Comparison of ENCODE assay signal across 10 mouse cellular contexts in the genomic region with DNA sequence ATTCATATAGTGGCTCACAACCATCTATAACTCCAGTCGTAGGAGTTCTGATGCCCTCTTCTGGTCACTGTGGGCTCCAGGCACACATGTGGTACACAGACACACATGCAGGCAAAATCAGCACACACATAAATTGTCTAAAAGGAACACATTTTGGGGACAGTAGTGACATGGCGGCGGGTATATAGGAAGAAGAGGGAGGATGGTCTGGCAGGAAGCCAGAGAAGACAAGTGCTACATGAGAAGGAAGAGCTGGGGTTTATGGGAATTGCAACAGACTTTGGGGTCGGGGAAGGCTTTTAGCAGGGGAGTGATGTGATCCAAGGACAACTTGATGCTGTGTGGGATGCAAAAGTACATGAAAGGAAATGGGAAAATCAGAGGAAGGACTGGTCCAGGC. TPM values are rescaled to one million over a fixed set of nuclear protein-coding genes. Genes with fewer than 3 reads are reported as not detected.
A peak's percentile ranks its signal among the peaks of the same experiment; 100 is the strongest.
DNase-seq lines count a peak whose midpoint lies in the region; ATAC-seq and TF ChIP-seq lines count a peak whose summit lies in the region.
"Had no signal": no experiment of that assay in that cellular context is flagged by ENCODE, and none has a peak within 500 bp of the region (broad histone marks: within the 10 kb centered on the region; RNA-seq: fewer than 3 reads in every experiment).

No protein-coding gene starts in this region.

- no peak for DNase-seq in heart, postnatal 4 days
- DNase-seq in intestine, embryonic 14.5 days (ENCODE audit: low spot score) = no peak
- no peak for DNase-seq in spleen, postnatal 36 days (ENCODE audit: low spot score in 2 of 2)
- no peak for DNase-seq in left cerebral cortex, adult 18-20 months (ENCODE audit: low spot score in 2 of 2)
- DNase-seq: kidney, adult 2 months; retina, postnatal 1 day had no signal

- no peak for ATAC-seq in heart, embryonic 15.5 days (replicated peaks; ENCODE audit: insufficient number of reproducible peaks, insufficient read depth, low FRiP score, low read depth)
- ATAC-seq in intestine, embryonic 14.5 days (replicated peaks; ENCODE audit: low FRiP score, low TSS enrichment, low read depth) = no peak
- no peak for ATAC-seq in midbrain, embryonic 16.5 days
- no peak for ATAC-seq in erythroid progenitor cell, adult 5-6 weeks (replicated peaks; ENCODE audit: low FRiP score, poor library complexity, severe bottlenecking)

- H3K4me1 ChIP-seq in heart, embryonic 15.5 days (replicated peaks) = peaks cover 34% of the 10 kb centered on the region
- peaks cover 10% of the 10 kb centered on the region for H3K4me1 ChIP-seq in bone marrow macrophage, adult 2 months (ENCODE audit: control insufficient read depth, insufficient read depth, low read length)
- peaks cover 27% of the 10 kb centered on the region for H3K4me1 ChIP-seq in intestine, embryonic 14.5 days (replicated peaks; ENCODE audit: control insufficient read depth, insufficient read depth, low read length)
- H3K4me1 ChIP-seq in midbrain, embryonic 16.5 days (ENCODE audit: control insufficient read depth, insufficient read depth, low read length) = peaks cover 29% of the 10 kb centered on the region

- peak overlapping the region; percentile 72 for H3K4me2 ChIP-seq in heart, embryonic 15.5 days
- peak overlapping the region; percentile 72 for H3K4me2 ChIP-seq in intestine, embryonic 14.5 days (ENCODE audit: low read length)
- peak overlapping the region; percentile 69 for H3K4me2 ChIP-seq in midbrain, embryonic 16.5 days (ENCODE audit: low read length)

- no peaks in the 10 kb centered on the region for H3K27me3 ChIP-seq in heart, embryonic 15.5 days
- H3K27me3 ChIP-seq in intestine, embryonic 14.5 days (replicated peaks; ENCODE audit: control insufficient read depth, insufficient read depth, low read length) = no peaks in the 10 kb centered on the region
- no peaks in the 10 kb centered on the region for H3K27me3 ChIP-seq in midbrain, embryonic 16.5 days (ENCODE audit: control insufficient read depth, insufficient read depth, low read depth, low read length)

- H3K36me3 ChIP-seq in heart, embryonic 15.5 days = peaks cover 20% of the 10 kb centered on the region
- H3K36me3 ChIP-seq in intestine, embryonic 14.5 days (ENCODE audit: control insufficient read depth, insufficient read depth, low read length) = peaks cover 22% of the 10 kb centered on the region
- peaks cover 10% of the 10 kb centered on the region for H3K36me3 ChIP-seq in midbrain, embryonic 16.5 days (ENCODE audit: control insufficient read depth, insufficient read depth, low read length)

- no peaks in the 10 kb centered on the region for H3K9me3 ChIP-seq in heart, embryonic 15.5 days (replicated peaks)
- H3K9me3 ChIP-seq in intestine, embryonic 14.5 days (ENCODE audit: control insufficient read depth, low read length) = no peaks in the 10 kb centered on the region
- no peaks in the 10 kb centered on the region for H3K9me3 ChIP-seq in midbrain, embryonic 16.5 days (replicated peaks; ENCODE audit: control insufficient read depth, low read length, poor library complexity, severe bottlenecking)

- no peak for TF ChIP-seq CTCF in bone marrow macrophage, adult 2 months (IDR thresholded peaks at IDR 0.05; ENCODE audit: low read depth, low read length)

- peak overlapping the region; percentile 97 for H3K27ac ChIP-seq in heart, embryonic 15.5 days
- peak overlapping the region; percentile 53 for H3K27ac ChIP-seq in bone marrow macrophage, adult 2 months (ENCODE audit: insufficient read depth, low read depth, low read length)
- no peak overlapping the region for H3K27ac ChIP-seq in intestine, embryonic 14.5 days (ENCODE audit: low read depth)
- H3K27ac ChIP-seq in midbrain, embryonic 16.5 days (ENCODE audit: low read length) = no peak overlapping the region

- TF ChIP-seq POLR2A in bone marrow macrophage, adult 2 months (IDR thresholded peaks at IDR 0.05; ENCODE audit: borderline replicate concordance, low read depth, low read length) = no peak

- H3K4me3 ChIP-seq in heart, embryonic 15.5 days = peak overlapping the region; percentile 94
- peak overlapping the region; percentile 78 for H3K4me3 ChIP-seq in bone marrow macrophage, adult 2 months (ENCODE audit: insufficient read depth, low read length)
- peak overlapping the region; percentile 79 for H3K4me3 ChIP-seq in intestine, embryonic 14.5 days (ENCODE audit: low read depth, low read length)
- no peak overlapping the region for H3K4me3 ChIP-seq in midbrain, embryonic 16.5 days (ENCODE audit: low read depth, low read length)

- 80% methylated on average over 4 of the region's 4 CpGs for WGBS in heart, embryonic 15.5 days
- 90% methylated on average over 4 of the region's 4 CpGs for WGBS in intestine, embryonic 14.5 days
- 90% methylated on average over 4 of the region's 4 CpGs for WGBS in midbrain, embryonic 16.5 days

- no peak overlapping the region for H3K9ac ChIP-seq in heart, embryonic 15.5 days
- H3K9ac ChIP-seq in intestine, embryonic 14.5 days (ENCODE audit: low read length) = no peak overlapping the region
- no peak overlapping the region for H3K9ac ChIP-seq in midbrain, embryonic 16.5 days (ENCODE audit: low read depth, low read length)

RNA-seq across cellular contexts. Expression of a gene that starts 1.6 kb away (rescaled TPM):
- polyA plus RNA-seq in heart, embryonic 15.5 days (2015; fragmentation: Nextera tagmentation; extraction: Ambion mirVana) = 63.7 and 73.0 TPM in 2 replicates
- 10 to 100 TPM; 69.6 to 71.6 TPM for total RNA-seq in heart, postnatal 4 days (2021)
- 30.4 and 32.3 TPM in 2 replicates for polyA plus RNA-seq in bone marrow macrophage, adult 2 months (2012; ENCODE audit: insufficient read depth, insufficient read length, missing spikeins)
- polyA plus RNA-seq in intestine, embryonic 14.5 days (2014; fragmentation: Nextera tagmentation; extraction: Ambion mirVana) = 83.3 and 86.7 TPM in 2 replicates
- polyA plus RNA-seq in midbrain, embryonic 16.5 days (2015; fragmentation: Nextera tagmentation; extraction: Ambion mirVana) = 67.7 and 68.8 TPM in 2 replicates
- total RNA-seq in left cerebral cortex, adult 18-20 months (2021) = 10 to 100 TPM; 35.3 to 36.7 TPM
- total RNA-seq in erythroid progenitor cell, adult 5-6 weeks (2015; ENCODE audit: low replicate concordance) = 2.1 and 2.2 TPM in 2 replicates
- total RNA-seq in erythroid progenitor cell, adult 5-6 weeks (2017; ENCODE audit: low replicate concordance) = 0.61 TPM in 1 of 2 replicates, not detected in the other

RNA-seq across cellular contexts. Expression of a gene that starts 1.6 kb away (rescaled TPM):
- 97.5 and 106 TPM in 2 replicates for polyA plus RNA-seq in heart, embryonic 15.5 days (2015; fragmentation: Nextera tagmentation; extraction: Ambion mirVana)
- 10 to 100 TPM; 56.3 to 58.9 TPM for total RNA-seq in heart, postnatal 4 days (2021)
- polyA plus RNA-seq in bone marrow macrophage, adult 2 months (2012; ENCODE audit: insufficient read depth, insufficient read length, missing spikeins) = 42.2 and 46.8 TPM in 2 replicates
- polyA plus RNA-seq in intestine, embryonic 14.5 days (2014; fragmentation: Nextera tagmentation; extraction: Ambion mirVana) = 117 and 123 TPM in 2 replicates
- 130 and 137 TPM in 2 replicates for polyA plus RNA-seq in midbrain, embryonic 16.5 days (2015; fragmentation: Nextera tagmentation; extraction: Ambion mirVana)
- 10 to 100 TPM; 81.6 to 85.9 TPM for total RNA-seq in left cerebral cortex, adult 18-20 months (2021)
- total RNA-seq in erythroid progenitor cell, adult 5-6 weeks (2015; ENCODE audit: low replicate concordance) = 63.1 and 72.5 TPM in 2 replicates
- total RNA-seq in erythroid progenitor cell, adult 5-6 weeks (2017; ENCODE audit: low replicate concordance) = 20.1 and 72.1 TPM in 2 replicates

RNA-seq across cellular contexts. Expression of a gene that starts 16.1 kb away (rescaled TPM):
- 43.8 and 48.7 TPM in 2 replicates for polyA plus RNA-seq in heart, embryonic 15.5 days (2015; fragmentation: Nextera tagmentation; extraction: Ambion mirVana)
- 10 to 100 TPM; 31.4 to 32.3 TPM for total RNA-seq in heart, postnatal 4 days (2021)
- 28.5 and 29.2 TPM in 2 replicates for polyA plus RNA-seq in bone marrow macrophage, adult 2 months (2012; ENCODE audit: insufficient read depth, insufficient read length, missing spikeins)
- polyA plus RNA-seq in intestine, embryonic 14.5 days (2014; fragmentation: Nextera tagmentation; extraction: Ambion mirVana) = 131 and 160 TPM in 2 replicates
- polyA plus RNA-seq in midbrain, embryonic 16.5 days (2015; fragmentation: Nextera tagmentation; extraction: Ambion mirVana) = 33.8 and 41.7 TPM in 2 replicates
- 10 to 100 TPM; 20.5 to 24.6 TPM for total RNA-seq in left cerebral cortex, adult 18-20 months (2021)
- total RNA-seq in erythroid progenitor cell, adult 5-6 weeks (2015; ENCODE audit: low replicate concordance) = 22.2 and 26.7 TPM in 2 replicates
- 6.0 and 14.0 TPM in 2 replicates for total RNA-seq in erythroid progenitor cell, adult 5-6 weeks (2017; ENCODE audit: low replicate concordance)

RNA-seq across cellular contexts. Expression of a gene that starts 22.5 kb away (rescaled TPM):
- polyA plus RNA-seq in heart, embryonic 15.5 days (2015; fragmentation: Nextera tagmentation; extraction: Ambion mirVana) = 157 and 162 TPM in 2 replicates
- 100 to 1,000 TPM; 148 to 152 TPM for total RNA-seq in heart, postnatal 4 days (2021)
- polyA plus RNA-seq in bone marrow macrophage, adult 2 months (2012; ENCODE audit: insufficient read depth, insufficient read length, missing spikeins) = 26.1 and 27.0 TPM in 2 replicates
- 146 and 147 TPM in 2 replicates for polyA plus RNA-seq in intestine, embryonic 14.5 days (2014; fragmentation: Nextera tagmentation; extraction: Ambion mirVana)
- 176 and 184 TPM in 2 replicates for polyA plus RNA-seq in midbrain, embryonic 16.5 days (2015; fragmentation: Nextera tagmentation; extraction: Ambion mirVana)
- total RNA-seq in left cerebral cortex, adult 18-20 months (2021) = 100 to 1,000 TPM; 106 to 118 TPM
- total RNA-seq in erythroid progenitor cell, adult 5-6 weeks (2015; ENCODE audit: low replicate concordance) = 8.6 and 9.6 TPM in 2 replicates
- total RNA-seq in erythroid progenitor cell, adult 5-6 weeks (2017; ENCODE audit: low replicate concordance) = 4.0 and 8.1 TPM in 2 replicates

RNA-seq across cellular contexts. Expression of a gene that starts 22.5 kb away (rescaled TPM):
- polyA plus RNA-seq in heart, embryonic 15.5 days (2015; fragmentation: Nextera tagmentation; extraction: Ambion mirVana) = 36.3 and 37.8 TPM in 2 replicates
- 10 to 100 TPM; 18.3 to 19.6 TPM for total RNA-seq in heart, postnatal 4 days (2021)
- polyA plus RNA-seq in bone marrow macrophage, adult 2 months (2012; ENCODE audit: insufficient read depth, insufficient read length, missing spikeins) = 21.9 TPM in 2 replicates
- polyA plus RNA-seq in intestine, embryonic 14.5 days (2014; fragmentation: Nextera tagmentation; extraction: Ambion mirVana) = 57.9 and 63.2 TPM in 2 replicates
- 95.5 and 96.6 TPM in 2 replicates for polyA plus RNA-seq in midbrain, embryonic 16.5 days (2015; fragmentation: Nextera tagmentation; extraction: Ambion mirVana)
- total RNA-seq in left cerebral cortex, adult 18-20 months (2021) = 10 to 100 TPM; 44.2 to 45.6 TPM
- 2.5 TPM in 1 of 2 replicates, not detected in the other for total RNA-seq in erythroid progenitor cell, adult 5-6 weeks (2015; ENCODE audit: low replicate concordance)
- 7.7 and 10.1 TPM in 2 replicates for total RNA-seq in erythroid progenitor cell, adult 5-6 weeks (2017; ENCODE audit: low replicate concordance)

Comparison
In these comparisons a context has a peak if more than half of its experiments do, and no peak if none do; other contexts are left out.
1. H3K27ac ChIP-seq: peak in heart, embryonic 15.5 days (single experiment) and bone marrow macrophage, adult 2 months (single experiment); none in intestine, embryonic 14.5 days (single experiment) and midbrain, embryonic 16.5 days (single experiment).
2. Peak in every context shown above with its lines, with median percentiles within 50 percentile points of each other: H3K4me2 ChIP-seq.